Mouse (Mus musculus): ENCODE measurements around the gene B3gnt9.
"Not testable (repeated sequence)": the region's sequence is repeated elsewhere in the genome, so short reads cannot be mapped to it uniquely, and the experiment has no call there.

GRCm38 (mm10) chr8:105291802-105292201 lies 36.8 kb upstream of the B3gnt9 start:
- TF ChIP-seq POLR2A (IDR thresholded peaks at IDR 0.05; ENCODE audit: borderline replicate concordance, extremely low read depth, insufficient read depth, insufficient read length, poor library complexity, severe bottlenecking); CTCF (IDR thresholded peaks at IDR 0.05; ENCODE audit: borderline replicate concordance, extremely low read depth, insufficient read depth, insufficient read length): not testable (repeated sequence)
